Mouse (Mus musculus) midbrain, embryonic 14.5 days (tissue): ENCODE measurements at regions not wholly inside any gene's neighbourhood (a gene's known extent, or its start where the extent isn't known, plus 50 kb on each side); places are given as distances from the start of the nearest gene placed in this dataset.

Experiments used
- ATAC-seq: fragments of 200-750 bp; cut with Nextera tagmentation; 2 replicates; pipeline ENCODE4 v1.8.0; 2017; ENCODE audit warnings: moderate number of reproducible peaks, moderate library complexity; ENCODE audit not compliant: low FRiP score, low TSS enrichment
- DNase-seq: peaks from one replicate; pipeline ENCODE4 v3.0.0-alpha.2; 2015
- H3K27ac ChIP-seq: fragments of 300-500 bp; sonication (generic); replicated peaks from 2 replicates; pipeline ENCODE4 v1.5.1; 2014; ENCODE audit warnings: mild to moderate bottlenecking, low read depth, low read length, moderate library complexity
- H3K27me3 ChIP-seq: fragments of 300-500 bp; sonication (generic); 2 replicates; pipeline ENCODE4 v1.6.1; 2014; ENCODE audit warnings: low read length, control low read depth, mixed read lengths; ENCODE audit not compliant: control insufficient read depth, insufficient read depth
- H3K36me3 ChIP-seq: fragments of 300-500 bp; sonication (generic); 2 replicates; pipeline ENCODE4 v1.6.1; 2014; ENCODE audit warnings: low read length, control low read depth; ENCODE audit not compliant: control insufficient read depth, insufficient read depth
- H3K4me1 ChIP-seq: fragments of 300-500 bp; sonication (generic); 2 replicates; pipeline ENCODE4 v1.6.1; 2014; ENCODE audit warnings: mild to moderate bottlenecking, antibody characterized with exemption, low read length, control low read depth; ENCODE audit not compliant: control insufficient read depth, insufficient read depth
- H3K4me2 ChIP-seq: fragments of 300-500 bp; sonication (generic); 2 replicates; pipeline ENCODE4 v1.6.1; 2014; ENCODE audit warnings: mild to moderate bottlenecking, low read length, moderate library complexity
- H3K4me3 ChIP-seq: fragments of 300-500 bp; sonication (generic); replicated peaks from 2 replicates; pipeline ENCODE4 v1.5.1; 2014; ENCODE audit warnings: low read depth, low read length
- H3K9ac ChIP-seq: fragments of 300-500 bp; sonication (generic); replicated peaks from 2 replicates; pipeline ENCODE4 v1.6.1; 2014; ENCODE audit warnings: mild to moderate bottlenecking, low read length, moderate library complexity
- H3K9me3 ChIP-seq: fragments of 300-500 bp; sonication (generic); 2 replicates; pipeline ENCODE4 v1.6.1; 2016; ENCODE audit warnings: low read length, control low read depth, mixed read lengths; ENCODE audit not compliant: control insufficient read depth
- WGBS: fragments of 180-500 bp; shearing (Covaris S2); extraction: QIAGEN DNeasy Blood & Tissue Kit; methylation state at CpG from one replicate; pipeline ENCODE4 v1.1.7; 2014; 5-methylcytosine and 5-hydroxymethylcytosine counted together

DNA sequence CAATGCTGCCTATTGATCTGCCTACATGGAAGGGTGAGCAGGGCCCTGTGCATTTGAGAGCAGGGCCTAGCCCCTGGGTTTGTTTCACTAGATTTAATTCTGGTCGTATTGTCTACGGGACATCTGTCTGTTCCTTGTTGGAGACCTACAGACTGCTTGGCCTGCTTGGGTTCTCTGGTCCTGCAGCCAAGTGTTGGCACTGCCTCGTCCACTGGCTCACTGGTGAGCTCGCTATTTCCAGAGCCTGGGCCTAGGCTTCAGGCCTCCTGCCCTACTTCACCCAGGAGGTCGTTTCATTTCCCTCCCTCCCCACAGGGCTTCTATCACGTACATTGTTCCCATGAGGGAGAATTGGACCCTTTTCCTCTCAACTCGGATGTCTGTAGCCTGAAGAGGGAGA, 62.2 kb upstream of the Blcap start:
- peaks cover 6% of the 10 kb centered on the region; the same call in 1 of the 2 replicates for H3K4me1 ChIP-seq
- no peak for DNase-seq
- no peak overlapping the region for H3K9ac ChIP-seq
- 57% methylated on average over 7 of the region's 7 CpGs for whole genome bisulfite sequencing
- no peak overlapping the region for H3K27ac ChIP-seq
- H3K27me3 ChIP-seq: no peaks in the 10 kb centered on the region
- H3K4me2 ChIP-seq: no peak overlapping the region
- ATAC-seq: no peak
- no peak overlapping the region for H3K4me3 ChIP-seq
- no peaks in the 10 kb centered on the region for H3K9me3 ChIP-seq
- H3K36me3 ChIP-seq: no peaks in the 10 kb centered on the region

DNA sequence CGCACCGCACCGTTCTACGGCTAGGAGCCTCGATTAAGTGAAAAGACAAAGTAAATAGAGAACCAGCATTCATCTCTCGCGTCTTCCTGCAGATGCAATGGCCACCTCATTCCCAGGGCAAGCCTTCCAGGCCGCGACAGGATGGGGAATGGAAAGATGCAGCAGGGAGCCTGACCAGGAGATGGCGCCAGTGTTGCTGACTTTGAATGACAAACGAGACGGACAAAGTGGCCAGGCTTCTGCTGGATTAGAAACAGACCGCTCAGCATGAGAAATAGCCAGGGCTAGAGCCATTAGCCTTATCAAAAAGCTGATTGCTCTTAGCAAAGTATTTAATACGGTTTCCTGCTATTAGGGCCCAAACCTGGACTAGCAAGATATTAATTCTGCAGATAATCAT, 64.6 kb upstream of the Blcap start:
- ATAC-seq (peak; percentile 60), DNase-seq (peak; percentile 97)
- WGBS: 6% methylated on average over 14 of the region's 14 CpGs
- H3K36me3 ChIP-seq: no peaks in the 10 kb centered on the region
- no peak overlapping the region for H3K4me2 ChIP-seq
- no peak overlapping the region for H3K9ac ChIP-seq
- peaks cover 6% of the 10 kb centered on the region; the same call in 1 of the 2 replicates for H3K4me1 ChIP-seq
- no peaks in the 10 kb centered on the region for H3K9me3 ChIP-seq
- peak overlapping the region; percentile 67 for H3K27ac ChIP-seq
- no peak overlapping the region for H3K4me3 ChIP-seq
- no peaks in the 10 kb centered on the region for H3K27me3 ChIP-seq

DNA sequence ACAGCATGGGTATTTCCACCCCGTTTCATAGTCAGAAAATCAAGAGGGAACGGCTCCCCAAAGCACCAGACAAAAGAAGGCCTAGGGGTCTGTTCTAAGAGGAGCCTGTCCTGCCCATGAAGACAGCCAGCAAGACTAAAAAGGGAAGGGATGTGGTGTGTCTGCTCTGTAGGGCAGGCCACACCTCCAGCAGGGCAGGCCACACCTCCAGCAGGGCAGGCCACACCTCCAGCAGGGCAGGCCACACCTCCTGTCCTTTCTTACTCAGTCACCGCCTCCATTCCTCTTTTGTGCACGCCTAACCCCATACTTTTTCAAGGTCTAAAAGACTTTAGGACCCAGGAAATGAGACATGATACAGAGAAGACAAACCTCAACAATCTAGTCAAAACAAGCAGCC, 69.8 kb upstream of the Blcap start:
- Histone ChIP-seq H3K9ac (no peak overlapping the region), H3K27me3 (no peaks in the 10 kb centered on the region), H3K36me3 (no peaks in the 10 kb centered on the region), H3K27ac (no peak overlapping the region), H3K4me1 (peaks cover 5% of the 10 kb centered on the region; the same call in 1 of the 2 replicates), H3K4me2 (no peak overlapping the region), H3K9me3 (no peaks in the 10 kb centered on the region), H3K4me3 (no peak overlapping the region)
- WGBS: 43% methylated on average over 4 of the region's 4 CpGs
- DNase-seq: no peak
- no peak for ATAC-seq

DNA sequence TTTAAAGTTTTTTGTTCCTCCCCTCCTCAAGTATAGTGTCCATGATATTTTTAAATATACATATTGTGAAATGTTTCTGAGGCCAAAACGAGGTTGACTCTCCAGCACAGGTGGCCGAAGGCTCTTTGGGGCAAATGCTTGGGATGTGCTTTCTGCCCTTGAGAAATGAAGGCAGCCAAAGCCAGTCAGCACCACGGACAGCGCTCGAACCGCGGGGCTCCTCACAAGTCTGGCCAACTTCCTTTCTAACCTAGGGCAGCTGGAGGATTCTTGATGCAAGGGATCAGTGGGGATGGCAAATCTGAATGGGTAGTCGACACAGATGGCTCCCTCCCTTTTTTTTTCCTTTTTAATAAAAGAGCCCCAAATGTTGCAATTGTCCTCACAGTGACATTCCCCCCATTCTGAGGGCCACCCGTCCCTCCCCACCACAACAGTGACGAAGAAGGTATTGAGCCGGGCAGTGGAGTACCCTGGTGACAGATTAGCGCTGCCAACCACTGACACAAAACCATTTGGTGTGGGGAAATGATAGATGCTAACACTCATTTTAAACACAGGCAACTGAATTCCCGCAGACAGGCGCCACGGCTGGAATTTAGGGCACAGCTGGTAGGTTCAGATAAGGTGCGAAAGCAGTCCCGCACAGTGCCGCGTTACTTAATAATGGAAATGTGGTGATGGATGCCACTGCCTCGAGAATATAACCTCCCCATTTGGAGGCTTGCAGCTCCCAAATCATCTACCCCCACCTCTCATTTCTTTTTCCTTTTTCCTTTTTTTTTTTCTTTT, 73.4 kb upstream of the Ctnnbl1 start:
- ATAC-seq: no peak
- no peak overlapping the region for H3K9ac ChIP-seq
- H3K9me3 ChIP-seq: no peaks in the 10 kb centered on the region
- peaks cover 27% of the 10 kb centered on the region for H3K4me1 ChIP-seq
- no peaks in the 10 kb centered on the region for H3K27me3 ChIP-seq
- no peak overlapping the region for H3K4me2 ChIP-seq
- H3K27ac ChIP-seq: no peak overlapping the region
- 26% methylated on average over 20 of the region's 20 CpGs for WGBS
- DNase-seq: peak; percentile 65
- no peak overlapping the region for H3K4me3 ChIP-seq
- no peaks in the 10 kb centered on the region for H3K36me3 ChIP-seq

DNA sequence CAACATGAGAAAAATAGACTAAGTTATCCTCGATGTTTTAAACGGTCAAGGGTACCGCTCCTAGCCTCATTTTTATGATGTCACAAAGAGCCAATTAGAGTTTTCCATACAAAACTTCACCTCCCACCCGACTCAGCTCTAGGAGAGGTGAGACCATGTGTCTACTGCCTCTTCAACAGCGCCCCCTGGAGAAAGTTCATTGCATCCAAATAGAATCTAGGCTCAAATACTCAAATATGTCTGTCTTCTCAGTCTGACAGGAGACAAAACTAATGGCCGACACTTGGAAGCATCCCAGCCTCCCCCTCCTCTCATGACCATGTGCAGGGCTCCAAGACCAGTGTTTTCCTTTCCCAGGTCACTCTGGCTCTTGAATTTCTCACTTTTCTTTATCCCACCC, 72.7 kb upstream of the Ctnnbl1 start:
- peaks cover 25% of the 10 kb centered on the region for H3K4me1 ChIP-seq
- WGBS: 54% methylated on average over 6 of the region's 6 CpGs
- H3K4me2 ChIP-seq: no peak overlapping the region
- no peaks in the 10 kb centered on the region for H3K9me3 ChIP-seq
- DNase-seq (peak; percentile 52), ATAC-seq (no peak)
- H3K4me3 ChIP-seq: no peak overlapping the region
- H3K36me3 ChIP-seq: no peaks in the 10 kb centered on the region
- no peak overlapping the region for H3K27ac ChIP-seq
- no peak overlapping the region for H3K9ac ChIP-seq
- no peaks in the 10 kb centered on the region for H3K27me3 ChIP-seq

DNA sequence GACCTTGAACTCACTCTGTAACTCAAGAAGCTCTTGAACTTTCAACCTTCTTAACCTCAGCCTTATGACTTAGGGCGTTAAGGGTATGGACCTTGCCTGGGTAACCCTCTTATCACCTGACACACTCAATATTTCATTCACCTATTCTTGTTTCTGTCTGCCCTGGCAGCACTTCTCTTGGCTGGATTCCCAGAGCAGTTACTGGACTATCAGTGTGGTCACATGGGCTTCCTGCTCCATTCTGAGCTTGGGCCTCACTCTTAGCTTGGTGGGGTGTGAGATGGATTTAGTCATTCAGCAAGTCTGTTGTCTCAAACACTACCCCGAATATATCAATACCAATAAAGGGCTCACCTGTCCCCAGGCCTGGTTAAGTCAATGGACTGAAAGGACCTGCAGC, 67.0 kb upstream of the Ctnnbl1 start:
- Histone ChIP-seq H3K36me3 (no peaks in the 10 kb centered on the region), H3K27me3 (no peaks in the 10 kb centered on the region), H3K4me3 (no peak overlapping the region), H3K27ac (no peak overlapping the region), H3K9me3 (no peaks in the 10 kb centered on the region), H3K9ac (no peak overlapping the region), H3K4me1 (no peaks in the 10 kb centered on the region), H3K4me2 (no peak overlapping the region)
- ATAC-seq: no peak
- WGBS: 81% methylated on average over 2 of the region's 2 CpGs
- DNase-seq: no peak

DNA sequence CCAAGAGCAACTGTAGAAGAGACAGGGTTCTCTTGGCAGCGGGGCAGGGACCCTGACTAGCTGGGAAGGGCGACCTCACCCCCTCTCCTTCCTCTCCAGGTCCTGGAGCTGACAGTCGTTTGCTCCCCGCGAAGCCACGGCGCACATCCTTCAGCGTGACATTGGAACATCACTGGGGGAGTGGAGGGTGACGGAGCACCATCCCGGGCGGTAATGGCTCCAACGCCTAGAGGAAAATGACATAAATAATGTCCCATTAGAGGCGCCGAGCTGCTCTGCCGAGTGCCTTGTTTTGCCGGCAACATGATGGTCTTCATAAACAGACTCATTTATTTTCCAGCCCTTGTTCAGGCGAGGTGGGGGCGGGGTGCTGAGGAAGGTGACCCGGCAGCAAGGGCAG, 62.3 kb upstream of the Ctnnbl1 start:
- Histone ChIP-seq H3K27ac (no peak overlapping the region), H3K27me3 (no peaks in the 10 kb centered on the region), H3K4me3 (no peak overlapping the region), H3K9ac (no peak overlapping the region), H3K36me3 (no peaks in the 10 kb centered on the region), H3K4me1 (no peaks in the 10 kb centered on the region), H3K9me3 (no peaks in the 10 kb centered on the region), H3K4me2 (no peak overlapping the region)
- ATAC-seq: no peak
- 75% methylated on average over 19 of the region's 19 CpGs for WGBS
- no peak for DNase-seq

DNA sequence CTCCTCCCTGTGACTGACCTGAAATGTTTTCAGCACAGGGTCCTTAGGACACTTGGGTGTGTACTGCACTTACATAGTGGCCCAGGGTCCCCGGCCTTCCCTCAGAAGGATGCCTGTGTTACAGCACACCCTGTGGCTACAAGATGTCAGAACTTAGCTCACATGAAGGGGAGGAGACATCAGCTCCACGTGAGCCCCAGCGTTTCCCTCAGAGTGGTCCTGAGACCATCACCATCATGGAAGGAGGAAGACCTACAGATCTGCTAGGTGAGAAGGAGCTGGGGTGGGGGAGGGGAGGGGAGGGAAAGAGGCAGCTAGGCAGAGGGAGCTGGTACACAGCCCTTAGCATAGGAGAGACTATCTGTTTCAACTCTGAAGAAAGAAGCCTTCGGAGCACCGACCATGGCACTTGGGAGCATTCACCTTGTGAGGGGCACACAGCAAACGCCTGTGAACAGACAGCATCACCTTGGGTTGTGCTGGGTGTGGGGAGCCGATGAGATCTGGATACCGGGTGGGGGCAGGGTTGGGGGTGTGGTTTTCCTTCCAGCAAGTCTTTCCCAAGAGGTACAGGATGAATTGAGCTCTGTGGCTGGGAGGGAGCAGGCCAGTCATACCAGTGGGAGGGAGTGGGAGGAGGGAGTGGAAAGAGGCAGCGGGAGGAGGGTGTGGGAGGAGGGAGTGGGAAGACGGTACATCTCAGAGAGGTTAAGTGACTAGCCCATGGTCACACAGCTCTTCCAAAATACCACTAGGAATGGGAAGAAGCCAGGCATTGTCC, 60.6 kb upstream of the Ctnnbl1 start:
- no peak for ATAC-seq
- Histone ChIP-seq H3K4me1 (no peaks in the 10 kb centered on the region), H3K9ac (no peak overlapping the region), H3K36me3 (no peaks in the 10 kb centered on the region), H3K9me3 (no peaks in the 10 kb centered on the region), H3K4me3 (no peak overlapping the region), H3K27me3 (no peaks in the 10 kb centered on the region), H3K4me2 (no peak overlapping the region), H3K27ac (no peak overlapping the region)
- WGBS: 63% methylated on average over 10 of the region's 10 CpGs
- no peak for DNase-seq

DNA sequence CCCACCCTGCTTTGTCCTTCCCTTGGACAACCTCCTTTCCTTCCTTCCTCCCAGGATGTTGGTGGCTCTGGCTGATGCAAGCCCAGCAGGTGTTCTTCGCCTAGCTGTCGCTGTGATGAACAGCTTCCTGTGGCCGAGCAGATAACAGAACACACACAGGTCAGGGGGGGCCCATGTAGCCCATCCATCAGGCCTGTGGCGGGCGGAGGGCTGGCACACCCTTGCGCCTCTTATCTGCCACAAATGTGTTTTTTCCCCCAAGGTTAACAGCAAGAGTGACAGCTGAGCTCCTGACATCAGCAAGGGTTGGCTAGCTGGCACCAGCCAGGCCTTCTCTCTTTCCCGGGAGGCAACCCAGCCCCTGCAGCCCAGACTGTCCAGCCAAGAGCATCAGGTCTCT, 59.9 kb upstream of the Ctnnbl1 start:
- H3K4me3 ChIP-seq: no peak overlapping the region
- DNase-seq (no peak), ATAC-seq (no peak)
- H3K9ac ChIP-seq: no peak overlapping the region
- H3K9me3 ChIP-seq: no peaks in the 10 kb centered on the region
- no peak overlapping the region for H3K4me2 ChIP-seq
- no peaks in the 10 kb centered on the region for H3K4me1 ChIP-seq
- H3K36me3 ChIP-seq: no peaks in the 10 kb centered on the region
- H3K27ac ChIP-seq: no peak overlapping the region
- no peaks in the 10 kb centered on the region for H3K27me3 ChIP-seq
- 75% methylated on average over 7 of the region's 7 CpGs for WGBS
